Mouse (Mus musculus) stomach, embryonic 16.5 days (tissue): ENCODE results near the gene Rhox11. TPM values are rescaled to one million over a fixed set of nuclear protein-coding genes. Genes with fewer than 3 reads are reported as not detected.

ENCODE experiments used
- ATAC-seq: fragments of 200-750 bp; cut with Nextera tagmentation; 2 replicates; pipeline ENCODE4 v1.8.0; 2017; ENCODE audit warnings: moderate number of reproducible peaks, moderate TSS enrichment; ENCODE audit not compliant: insufficient read depth, low FRiP score
- H3K27ac ChIP-seq: fragments of 300-500 bp; sonication (generic); 2 replicates; pipeline ENCODE4 v1.5.1; 2014; ENCODE audit warnings: low read length
- H3K27me3 ChIP-seq: fragments of 300-500 bp; sonication (generic); 2 replicates; pipeline ENCODE4 v1.6.1; 2014; ENCODE audit warnings: low read length, control low read depth, mixed read lengths; ENCODE audit not compliant: control insufficient read depth, insufficient read depth
- H3K36me3 ChIP-seq: fragments of 300-500 bp; sonication (generic); 2 replicates; pipeline ENCODE4 v1.6.1; 2014; ENCODE audit warnings: low read length; ENCODE audit not compliant: control insufficient read depth, insufficient read depth
- H3K4me1 ChIP-seq: fragments of 300-500 bp; sonication (generic); 2 replicates; pipeline ENCODE4 v1.6.1; 2014; ENCODE audit warnings: low read length, control low read depth, mixed read lengths; ENCODE audit not compliant: control insufficient read depth, insufficient read depth
- H3K4me2 ChIP-seq: fragments of 300-500 bp; sonication (generic); 2 replicates; pipeline ENCODE4 v1.6.1; 2014; ENCODE audit warnings: low read depth, low read length, mixed read lengths
- H3K4me3 ChIP-seq: fragments of 300-500 bp; sonication (generic); replicated peaks from 2 replicates; pipeline ENCODE4 v1.5.1; 2014; ENCODE audit warnings: mild to moderate bottlenecking, low read length
- H3K9ac ChIP-seq: fragments of 300-500 bp; sonication (generic); 2 replicates; pipeline ENCODE4 v1.6.1; 2014; ENCODE audit warnings: low read length
- H3K9me3 ChIP-seq: fragments of 300-500 bp; sonication (generic); replicated peaks from 2 replicates; pipeline ENCODE4 v1.6.1; 2016; ENCODE audit warnings: low read length, control low read depth; ENCODE audit not compliant: control insufficient read depth
- WGBS: fragments of 180-500 bp; shearing (Covaris S2); extraction: QIAGEN DNeasy Blood & Tissue Kit; methylation state at CpG from one replicate; pipeline ENCODE4 v1.1.7; 2014; 5-methylcytosine and 5-hydroxymethylcytosine counted together
- polyA plus RNA-seq: library from polyadenylated mRNA; unstranded; fragments of >200 nt; fragmentation: Nextera tagmentation; extraction: Ambion mirVana; gene quantifications from 2 replicates; pipeline ENCODE4 v1.2.1, GENCODE M21; 2015

The Rhox11 gene
- polyA plus RNA-seq, 1 experiment from 2014 or later = not detected

DNA sequence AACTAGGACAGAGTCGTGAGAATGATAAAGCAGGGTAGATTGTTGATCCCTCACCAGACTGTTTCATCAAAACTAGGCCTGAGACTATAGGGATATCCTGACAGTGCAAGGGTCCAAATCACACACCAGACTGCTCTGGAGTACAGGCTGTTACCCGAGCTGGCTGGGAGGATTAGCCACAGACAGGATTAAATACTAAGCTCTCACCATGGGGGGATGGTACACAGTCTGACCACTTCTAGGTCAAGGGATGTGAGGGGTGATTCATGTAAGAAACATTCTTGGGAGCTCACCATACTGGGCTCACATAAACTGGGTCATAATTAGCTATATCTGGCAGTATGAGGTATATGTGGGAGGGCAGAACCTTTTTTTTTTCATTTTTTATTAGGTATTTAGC is 51.1 kb downstream of the Rhox11 start:
- H3K27me3 ChIP-seq = no peaks in the 10 kb centered on the region
- H3K9me3 ChIP-seq = no peaks in the 10 kb centered on the region
- no peaks in the 10 kb centered on the region for H3K4me1 ChIP-seq
- H3K9ac ChIP-seq = no peak overlapping the region
- no peak overlapping the region for H3K27ac ChIP-seq
- ATAC-seq = no peak
- 55% methylated on average over 2 of the region's 2 CpGs for WGBS
- H3K36me3 ChIP-seq = no peaks in the 10 kb centered on the region
- H3K4me2 ChIP-seq = no peak overlapping the region
- no peak overlapping the region for H3K4me3 ChIP-seq

Other genes with a start within 250 kb of the Rhox11 start
- gene Rhox8, start 206.2 kb downstream of the Rhox11 start, polyA plus RNA-seq = not detected in 2 replicates
- not detected in 2 replicates for gene Rhox7b, start 187.9 kb downstream of the Rhox11 start, polyA plus RNA-seq
- not detected in 2 replicates for gene Rhox9, start 183.4 kb downstream of the Rhox11 start, polyA plus RNA-seq
- not detected in 2 replicates for gene Btg1-ps1, start 66.3 kb downstream of the Rhox11 start, polyA plus RNA-seq
- not detected in 2 replicates for gene Btg1-ps2, start 42.0 kb downstream of the Rhox11 start, polyA plus RNA-seq
- gene Rhox10, start 18.7 kb downstream of the Rhox11 start, polyA plus RNA-seq = not detected in 2 replicates
- not detected in 2 replicates for gene Rhox12, start 25.8 kb upstream of the Rhox11 start, polyA plus RNA-seq
- not detected in 2 replicates for gene Rhox13, start 36.1 kb upstream of the Rhox11 start, polyA plus RNA-seq
- 2.8 and 2.9 TPM in 2 replicates for gene Zbtb33, start 104.7 kb upstream of the Rhox11 start, polyA plus RNA-seq
- 37.9 and 38.6 TPM in 2 replicates for gene Tmem255a, start 167.3 kb upstream of the Rhox11 start, polyA plus RNA-seq
- 0.67 and 15.4 TPM in 2 replicates for gene Atp1b4, start 231.0 kb upstream of the Rhox11 start, polyA plus RNA-seq